Mouse (Mus musculus) layer of hippocampus, adult 2 months (tissue): ENCODE results near the gene Bbs7. TPM values are rescaled to one million over a fixed set of nuclear protein-coding genes. Genes with fewer than 3 reads are reported as not detected.

Experiments
- DNase-seq, 2 experiments: peaks; one replicate each; pipeline ENCODE4 v3.0.0; 2022; ENCODE audit warnings: low spot score in 2 of 2
- H3K27ac ChIP-seq: fragments of 200-600 bp; 2 replicates; pipeline ENCODE4 v1.8.1; 2022
- H3K4me3 ChIP-seq: fragments of 200-600 bp; 2 replicates; pipeline ENCODE4 v1.8.1; 2022; ENCODE audit warnings: mild to moderate bottlenecking
- CTCF ChIP-seq: fragments of 200-600 bp; conservative IDR thresholded peaks from 2 replicates; pipeline ENCODE4 v1.8.1; 2022; ENCODE audit warnings: antibody characterized with exemption, mild to moderate bottlenecking, moderate library complexity
- total RNA-seq, 2 experiments: library from RNA; stranded (reverse); gene quantifications; 2 replicates each; pipeline ENCODE4 v1.2.3; 2021

Bbs7 gene
- total RNA-seq, 2 experiments from 2014 or later: 17.4 to 17.7 TPM

DNA sequence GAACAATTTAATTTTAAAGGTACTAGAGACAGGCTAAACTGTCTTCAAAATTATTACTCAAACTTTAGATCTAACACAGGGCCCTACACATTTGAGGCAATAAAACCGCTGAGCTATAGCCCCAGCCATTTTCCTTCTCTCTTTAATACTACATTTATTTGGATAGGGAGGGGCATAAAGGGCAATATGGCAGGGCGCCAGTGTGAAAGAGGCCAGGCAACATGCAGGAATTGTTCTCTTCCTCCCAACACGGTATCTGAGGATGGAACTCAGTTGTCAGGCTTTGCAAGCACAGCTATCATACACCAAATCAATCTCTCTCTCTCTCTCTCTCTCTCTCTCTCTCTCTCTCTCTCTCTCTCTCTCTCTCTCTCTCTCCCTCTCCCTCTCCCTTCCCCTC is 14.5 kb downstream of the Bbs7 start:
- no peak for TF ChIP-seq CTCF
- no peak for DNase-seq
- no peak overlapping the region for H3K4me3 ChIP-seq
- no peak overlapping the region for H3K27ac ChIP-seq

DNA sequence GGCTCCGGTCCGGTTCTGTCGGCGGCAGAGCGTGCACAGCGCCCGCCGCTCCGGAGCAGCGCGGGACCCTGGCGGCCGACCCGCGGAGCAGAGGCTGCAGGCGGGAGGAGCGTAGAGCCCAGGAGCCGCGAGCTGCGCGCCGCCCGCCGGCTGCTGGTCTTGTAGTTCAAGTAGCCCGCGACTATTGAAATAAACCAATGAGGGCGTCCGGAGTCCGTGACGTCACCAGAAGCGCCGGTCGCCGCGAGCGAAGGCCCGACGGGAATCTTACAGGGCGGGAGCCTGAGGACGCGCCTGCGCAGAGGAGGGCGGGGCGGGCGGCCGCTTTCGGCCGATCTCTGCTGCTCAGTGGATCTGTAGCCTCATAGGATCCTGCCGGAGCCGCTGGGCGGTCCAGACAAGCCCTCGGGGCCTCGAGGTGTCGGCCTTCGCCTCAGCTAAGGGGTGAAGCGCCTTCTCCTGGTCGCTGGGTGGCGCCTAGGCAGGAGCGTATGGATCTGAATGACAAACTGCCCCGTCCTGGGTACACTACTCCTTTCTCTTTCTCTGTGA is 41.4 kb downstream of the Bbs7 start, which contains the start of gene Ccna2:
TSS of gene Ccna2 (minus strand) at position 324 of the 552 bp plus-strand sequence.
- H3K4me3 ChIP-seq: peak within 1 kb of the TSS; percentile 72
- DNase-seq: peak; percentile 98 to 99
- TF ChIP-seq CTCF: peak; percentile 77
- peak within 1 kb of the TSS; percentile 85 for H3K27ac ChIP-seq

DNA sequence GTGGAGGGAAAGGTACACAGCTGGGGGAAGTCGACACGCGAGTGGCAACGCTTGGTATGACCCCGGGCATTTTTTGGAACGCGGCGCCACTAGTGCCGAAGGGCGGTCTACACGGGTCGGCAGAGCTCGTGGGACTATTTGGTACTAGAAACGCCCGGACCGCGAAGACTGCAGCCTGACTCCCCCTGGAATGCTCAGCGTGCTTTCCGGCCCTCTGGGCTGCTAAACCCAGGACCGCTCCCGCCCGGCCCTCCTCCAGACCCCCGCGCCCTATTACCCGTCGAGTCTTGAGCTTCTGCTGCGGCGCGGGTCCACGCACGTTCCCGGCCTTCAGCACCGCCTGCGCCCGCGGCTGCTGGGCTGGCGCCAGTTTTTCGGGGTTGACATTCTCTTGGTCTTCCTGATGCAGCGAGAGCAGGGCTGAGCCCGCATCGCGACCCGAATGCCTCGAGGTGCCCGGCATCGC is 41.9 kb downstream of the Bbs7 start:
- H3K4me3 ChIP-seq: peak overlapping the region; percentile 72
- H3K27ac ChIP-seq: no peak overlapping the region
- no peak for DNase-seq

DNA sequence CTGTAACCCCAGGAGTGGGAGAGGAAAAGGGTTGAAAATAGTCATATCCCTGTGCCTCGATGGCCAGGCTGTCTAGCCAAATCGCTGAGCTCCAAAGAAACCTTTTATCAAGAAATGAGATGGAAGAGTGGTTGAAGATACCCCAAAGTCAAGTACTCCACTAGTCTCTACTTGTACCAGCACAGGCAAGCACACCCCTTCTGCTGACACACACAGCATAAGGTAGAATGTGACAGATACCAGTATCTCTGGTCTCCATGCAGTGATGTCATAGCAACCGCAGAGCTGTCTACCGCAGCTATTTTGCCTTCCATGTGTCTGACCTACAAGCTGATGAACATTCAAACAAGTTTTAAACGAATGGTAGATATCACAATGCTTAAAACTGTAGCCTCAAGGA is 43.4 kb downstream of the Bbs7 start:
- no peak for DNase-seq
- TF ChIP-seq CTCF: no peak
- H3K27ac ChIP-seq: no peak overlapping the region
- no peak overlapping the region for H3K4me3 ChIP-seq

More for the DNA sequence above, 41.9 kb downstream of the Bbs7 start:
- no peak for TF ChIP-seq CTCF

DNA sequence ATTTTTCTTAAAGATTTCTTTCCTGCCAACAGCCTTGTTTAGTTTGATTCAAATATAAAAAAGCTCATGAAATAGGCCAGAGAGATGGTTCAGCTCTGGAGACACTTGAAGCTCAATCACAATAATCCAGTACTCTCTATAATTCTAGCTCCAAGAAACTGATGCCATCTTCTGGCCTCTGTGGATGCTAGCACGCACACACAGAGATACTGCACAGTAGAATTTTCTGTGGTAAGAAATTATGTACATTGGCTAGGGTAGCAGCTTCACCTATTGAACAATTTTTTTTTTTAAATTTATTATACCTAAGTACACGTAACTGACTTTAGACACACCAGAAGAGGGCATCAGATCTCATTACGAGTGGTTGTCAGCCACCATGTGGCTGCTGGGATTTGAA is 49.6 kb downstream of the Bbs7 start:
- no peak overlapping the region for H3K27ac ChIP-seq
- no peak overlapping the region for H3K4me3 ChIP-seq
- no peak for DNase-seq
- no peak for TF ChIP-seq CTCF

DNA sequence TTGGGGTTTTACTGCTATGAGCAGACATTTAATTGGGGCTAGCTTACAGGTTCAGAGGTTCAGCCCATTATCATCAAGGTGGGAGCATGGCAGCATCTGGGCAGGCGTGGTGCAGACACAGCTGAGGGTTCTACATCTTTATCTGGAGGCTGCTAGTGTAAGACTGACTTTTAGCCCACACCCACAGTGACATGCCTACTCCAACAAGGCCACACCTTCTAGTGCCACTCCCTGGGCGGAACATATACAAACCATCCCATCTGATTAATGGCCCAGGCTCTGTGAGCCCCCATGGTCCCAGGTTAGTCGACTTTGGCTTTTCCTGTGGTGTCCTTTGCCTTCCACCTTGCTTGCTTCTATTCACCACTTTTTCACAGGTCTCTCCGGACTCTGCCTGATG is 53.7 kb downstream of the Bbs7 start:
- DNase-seq: no peak
- Histone ChIP-seq H3K27ac (no peak overlapping the region), H3K4me3 (no peak overlapping the region)
- no peak for TF ChIP-seq CTCF

DNA sequence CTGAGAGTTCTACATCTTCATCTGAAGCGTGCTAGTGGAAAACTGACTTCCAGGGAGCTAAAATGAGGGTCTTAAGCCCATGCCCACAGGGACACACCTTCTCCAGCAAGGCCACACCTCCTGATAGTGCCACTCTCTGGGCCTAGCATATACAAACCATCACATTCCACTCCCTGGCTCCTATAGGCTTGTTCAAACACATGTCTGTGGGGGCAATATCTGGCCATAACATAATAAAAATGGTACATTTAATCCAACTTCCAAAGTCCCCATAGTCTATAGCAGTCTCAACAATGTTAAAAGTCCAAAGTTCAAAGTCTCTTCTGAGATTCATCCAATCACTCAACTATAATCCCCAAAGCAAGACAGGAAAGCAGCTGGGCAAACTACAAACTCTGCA is 55.7 kb downstream of the Bbs7 start:
- no peak for DNase-seq
- Histone ChIP-seq H3K4me3 (no peak overlapping the region), H3K27ac (no peak overlapping the region)
- TF ChIP-seq CTCF: no peak

DNA sequence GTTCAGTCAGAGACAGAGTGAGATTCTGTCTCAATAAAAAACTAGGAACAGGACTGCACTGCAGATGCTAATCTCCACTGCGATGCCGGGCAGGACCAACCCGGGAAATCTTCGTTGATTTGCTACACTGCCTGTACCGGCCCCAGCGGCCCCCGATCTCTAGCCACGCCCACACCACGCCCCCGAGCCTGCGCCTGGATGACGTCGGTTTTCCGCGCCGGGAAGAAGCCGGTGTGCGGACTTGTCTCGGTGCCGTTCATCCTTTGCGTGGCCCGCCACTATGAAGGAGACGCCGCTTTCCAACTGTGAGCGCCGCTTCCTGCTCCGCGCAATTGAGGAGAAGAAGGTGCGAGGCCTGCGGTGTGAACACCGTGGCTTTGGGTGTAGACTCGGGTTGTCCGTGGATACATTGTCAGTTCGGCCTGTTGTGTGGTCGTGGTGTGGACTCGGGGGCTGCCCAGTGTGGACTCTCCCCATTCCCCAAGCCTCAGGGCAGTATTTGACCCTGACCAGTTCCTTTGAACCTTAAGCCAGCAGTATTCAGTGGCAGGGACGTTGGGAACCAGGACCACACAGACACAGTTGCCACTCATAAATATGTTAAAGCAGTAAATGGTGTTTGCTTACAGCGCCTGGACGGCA is 60.8 kb downstream of the Bbs7 start, which contains the start of gene Exosc9:
TSS of gene Exosc9 (plus strand) at position 201 of the 642 bp plus-strand sequence.
- no peak for TF ChIP-seq CTCF
- peak within 1 kb of the TSS; percentile 79 for H3K4me3 ChIP-seq

DNA sequence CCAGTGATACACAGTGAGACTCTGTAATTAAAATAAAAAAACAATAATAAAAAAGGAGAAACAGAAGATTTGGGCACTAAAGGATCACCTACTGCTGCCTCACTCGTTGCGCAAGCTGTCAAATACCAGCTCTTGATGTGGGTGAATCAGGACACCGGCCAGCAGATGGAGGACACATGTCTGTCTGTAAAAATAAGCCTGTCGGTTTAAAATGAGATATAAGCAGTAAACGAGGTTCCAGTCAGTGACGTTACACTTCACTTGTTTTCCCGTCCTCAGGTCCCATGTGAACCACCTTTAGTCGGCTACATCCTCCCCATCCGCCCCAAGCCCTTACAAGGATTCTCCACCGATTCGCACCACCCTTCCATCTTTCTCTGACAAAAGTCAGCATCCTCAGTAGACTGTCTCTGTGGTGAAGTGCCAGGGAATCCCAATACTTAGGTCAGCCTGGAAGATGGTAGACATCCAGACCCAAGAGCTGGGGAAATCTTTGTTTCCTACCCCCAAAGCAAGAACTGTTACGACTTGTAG is 61.4 kb downstream of the Bbs7 start:
- H3K4me3 ChIP-seq: peak overlapping the region; percentile 79
- peak overlapping the region; percentile 93 for H3K27ac ChIP-seq
- DNase-seq: peak; percentile 16 to 41
- TF ChIP-seq CTCF: no peak

More for the DNA sequence above, 60.8 kb downstream of the Bbs7 start, which contains the start of gene Exosc9:
- peak; percentile 94 to 98 for DNase-seq
- H3K27ac ChIP-seq: peak within 1 kb of the TSS; percentile 93

DNA sequence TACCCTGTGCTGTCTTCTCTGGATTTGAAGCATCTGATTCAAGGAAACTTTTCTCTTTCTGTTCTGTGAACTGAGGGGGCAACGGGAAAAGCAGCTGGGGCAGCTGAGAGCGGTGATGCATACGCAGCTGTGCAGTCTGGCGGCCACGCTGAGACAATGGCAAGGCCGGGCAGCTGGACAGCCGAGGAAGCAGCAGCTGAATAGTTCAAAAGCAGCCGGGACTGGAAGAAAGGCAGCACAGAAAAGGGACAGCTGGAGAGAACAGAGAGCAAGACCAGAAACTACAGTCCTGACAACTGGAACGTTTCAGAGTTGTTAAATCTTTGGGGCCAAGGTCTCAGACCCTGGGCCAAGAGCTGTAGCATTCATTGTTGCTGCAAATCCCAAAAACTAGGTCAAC is 61.9 kb downstream of the Bbs7 start:
- peak in 1 of 2 experiments; percentile 23 for DNase-seq
- peak overlapping the region; percentile 79 for H3K4me3 ChIP-seq
- no peak for TF ChIP-seq CTCF
- H3K27ac ChIP-seq: peak overlapping the region; percentile 93

DNA sequence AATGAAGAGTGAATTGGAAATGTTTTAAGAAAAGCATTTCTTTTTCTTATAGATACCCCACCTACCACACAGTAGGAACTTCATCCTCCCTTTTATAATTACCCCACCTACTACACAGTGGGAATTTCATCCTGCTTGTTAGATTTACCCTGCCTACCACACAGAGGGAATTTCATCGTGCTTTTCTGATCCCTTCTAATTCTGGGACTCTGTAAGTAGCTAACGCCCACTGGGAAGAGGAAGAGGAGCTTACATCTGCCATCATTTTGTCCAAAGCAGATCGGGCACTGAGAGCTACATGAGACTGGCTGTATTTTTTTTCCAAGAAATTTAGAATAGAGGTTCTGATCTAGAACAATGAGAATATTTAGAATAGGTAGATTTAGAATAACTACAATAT is 68.3 kb downstream of the Bbs7 start:
- Histone ChIP-seq H3K27ac (no peak overlapping the region), H3K4me3 (no peak overlapping the region)
- TF ChIP-seq CTCF: no peak
- DNase-seq: no peak

DNA sequence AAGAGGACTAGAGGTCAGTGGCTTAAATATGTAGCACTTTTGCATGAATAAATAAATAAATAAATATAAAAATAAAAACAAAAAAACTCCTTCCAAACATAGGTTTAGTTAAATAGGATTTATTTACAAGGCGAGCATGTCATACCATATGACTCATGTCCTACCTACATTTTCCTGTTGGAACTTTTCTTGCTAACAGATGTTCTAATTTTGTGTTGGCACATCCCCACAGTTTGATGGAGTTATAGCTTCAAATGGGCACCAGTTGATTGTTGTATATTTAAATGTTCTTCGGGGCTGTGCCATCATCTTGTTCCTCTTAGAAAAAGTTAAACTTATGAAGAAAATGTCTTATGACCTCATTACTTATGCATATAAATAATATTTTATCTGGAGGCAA is 71.9 kb downstream of the Bbs7 start:
- no peak for DNase-seq
- no peak overlapping the region for H3K27ac ChIP-seq
- H3K4me3 ChIP-seq: no peak overlapping the region
- TF ChIP-seq CTCF: no peak

DNA sequence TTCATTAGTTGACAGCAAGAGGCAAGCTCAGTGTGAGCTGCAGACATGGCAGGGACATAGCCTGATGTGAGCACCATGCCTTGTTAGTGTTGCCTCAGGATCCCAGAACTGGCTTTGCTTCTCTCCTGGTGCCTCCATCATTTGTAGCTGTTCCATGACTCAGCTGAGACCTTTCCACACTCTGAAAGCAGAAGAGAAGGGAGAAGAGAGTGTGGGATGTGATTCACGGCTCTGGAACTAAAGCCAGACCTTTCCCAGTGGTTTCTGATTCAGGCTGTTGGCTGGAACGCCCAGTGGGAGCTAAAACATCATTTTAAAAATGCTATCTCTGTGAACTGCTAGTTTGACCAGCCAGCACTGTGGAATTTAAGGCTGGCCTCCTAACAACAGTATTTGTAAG is 72.5 kb downstream of the Bbs7 start:
- TF ChIP-seq CTCF: no peak
- Histone ChIP-seq H3K27ac (no peak overlapping the region), H3K4me3 (no peak overlapping the region)
- DNase-seq: no peak
